Mouse (Mus musculus): ENCODE results near the gene Btbd9. TPM values are rescaled to one million over a fixed set of nuclear protein-coding genes. Genes with fewer than 3 reads are reported as not detected.
A peak's percentile ranks its signal among the peaks of the same experiment; 100 is the strongest.

Gene Btbd9
- polyA plus RNA-seq, 1 experiment = 43.5 TPM

DNA sequence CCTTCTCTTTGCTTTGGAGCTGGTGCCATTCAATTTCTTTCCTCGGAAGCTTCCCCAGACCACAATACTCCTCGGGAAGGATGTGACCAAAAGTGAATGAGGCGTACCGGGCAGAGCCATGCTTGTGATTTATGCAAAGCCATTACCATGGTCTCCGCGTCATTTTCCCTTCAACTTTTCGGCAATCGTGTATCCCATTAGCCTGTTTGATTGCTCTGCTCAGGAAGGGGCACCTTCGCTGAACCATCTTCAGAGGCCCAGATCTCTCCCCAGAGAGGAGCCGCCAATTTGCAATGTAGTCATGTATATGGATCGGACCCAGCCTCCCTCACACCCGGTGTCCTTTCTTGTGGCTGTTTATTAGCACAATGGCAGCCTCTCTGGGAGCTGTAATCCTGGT is 353.5 kb downstream of the Btbd9 start:
- Histone ChIP-seq H3K4me1 (ENCODE audit: control insufficient read depth, insufficient read depth, low read length) (peaks cover 4% of the 10 kb centered on the region), H3K4me3 (ENCODE audit: insufficient read depth, low read length) (no peak overlapping the region), H3K27ac (ENCODE audit: insufficient read depth, low read length) (no peak overlapping the region)
- no peak for TF ChIP-seq POLR2A (IDR thresholded peaks at IDR 0.05; ENCODE audit: extremely low read depth, insufficient read depth, low read length)

GRCm38 (mm10) chr17:30222361-30222760 is 353.9 kb downstream of the Btbd9 start:
- peaks cover 4% of the 10 kb centered on the region for H3K4me1 ChIP-seq (ENCODE audit: control insufficient read depth, insufficient read depth, low read length)
- H3K4me3 ChIP-seq (ENCODE audit: insufficient read depth, low read length) = no peak overlapping the region
- no peak for TF ChIP-seq CTCF (IDR thresholded peaks at IDR 0.05; ENCODE audit: extremely low read depth, insufficient read depth, low read length)
- no peak for TF ChIP-seq POLR2A (IDR thresholded peaks at IDR 0.05; ENCODE audit: extremely low read depth, insufficient read depth, low read length)
- H3K27ac ChIP-seq (ENCODE audit: insufficient read depth, low read length) = no peak overlapping the region

DNA sequence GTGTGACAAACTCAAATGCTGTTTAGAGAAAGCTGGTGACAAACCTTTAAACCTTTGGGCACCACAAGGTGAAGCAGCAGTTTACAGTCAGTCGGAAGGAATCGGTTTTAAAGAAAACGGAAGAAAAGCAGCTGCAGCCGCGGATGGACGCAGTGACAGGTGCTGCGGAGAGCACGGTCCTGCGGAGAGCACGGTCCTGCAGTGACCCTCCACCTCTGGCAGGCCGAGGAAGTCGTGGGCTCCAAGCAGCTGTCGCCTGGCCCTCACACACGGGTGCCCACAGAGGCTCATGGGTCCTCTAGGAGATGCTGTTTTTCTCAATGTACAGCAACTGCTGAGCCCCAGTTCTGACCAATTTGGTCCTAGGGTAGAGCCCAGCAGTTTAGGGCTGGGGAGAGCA is 354.6 kb downstream of the Btbd9 start:
- peaks cover 4% of the 10 kb centered on the region for H3K4me1 ChIP-seq (ENCODE audit: control insufficient read depth, insufficient read depth, low read length)
- no peak overlapping the region for H3K4me3 ChIP-seq (ENCODE audit: insufficient read depth, low read length)
- no peak overlapping the region for H3K27ac ChIP-seq (ENCODE audit: insufficient read depth, low read length)
- TF ChIP-seq POLR2A (IDR thresholded peaks at IDR 0.05; ENCODE audit: extremely low read depth, insufficient read depth, low read length) (no peak), CTCF (IDR thresholded peaks at IDR 0.05; ENCODE audit: extremely low read depth, insufficient read depth, low read length) (no peak)

GRCm38 (mm10) chr17:30215741-30216140 is 360.5 kb downstream of the Btbd9 start:
- H3K4me1 ChIP-seq (ENCODE audit: control insufficient read depth, insufficient read depth, low read length) = peaks cover 8% of the 10 kb centered on the region; the same call in 1 of the 2 replicates
- H3K4me3 ChIP-seq (ENCODE audit: insufficient read depth, low read length) = no peak overlapping the region
- no peak overlapping the region for H3K27ac ChIP-seq (ENCODE audit: insufficient read depth, low read length)
- TF ChIP-seq CTCF (IDR thresholded peaks at IDR 0.05; ENCODE audit: extremely low read depth, insufficient read depth, low read length) (no peak), POLR2A (IDR thresholded peaks at IDR 0.05; ENCODE audit: extremely low read depth, insufficient read depth, low read length) (no peak)

- TF ChIP-seq CTCF (IDR thresholded peaks at IDR 0.05; ENCODE audit: extremely low read depth, insufficient read depth, low read length) (no peak), POLR2A (IDR thresholded peaks at IDR 0.05; ENCODE audit: extremely low read depth, insufficient read depth, low read length) (no peak)
- peaks cover 8% of the 10 kb centered on the region; the same call in 1 of the 2 replicates for H3K4me1 ChIP-seq (ENCODE audit: control insufficient read depth, insufficient read depth, low read length)
- H3K27ac ChIP-seq (ENCODE audit: insufficient read depth, low read length) = peak overlapping the region; percentile 57; the same call in 1 of the 2 replicates
- H3K4me3 ChIP-seq (ENCODE audit: insufficient read depth, low read length) = no peak overlapping the region
These were observed 361.9 kb downstream of the Btbd9 start for GRCm38 (mm10) chr17:30214393-30214792.

DNA sequence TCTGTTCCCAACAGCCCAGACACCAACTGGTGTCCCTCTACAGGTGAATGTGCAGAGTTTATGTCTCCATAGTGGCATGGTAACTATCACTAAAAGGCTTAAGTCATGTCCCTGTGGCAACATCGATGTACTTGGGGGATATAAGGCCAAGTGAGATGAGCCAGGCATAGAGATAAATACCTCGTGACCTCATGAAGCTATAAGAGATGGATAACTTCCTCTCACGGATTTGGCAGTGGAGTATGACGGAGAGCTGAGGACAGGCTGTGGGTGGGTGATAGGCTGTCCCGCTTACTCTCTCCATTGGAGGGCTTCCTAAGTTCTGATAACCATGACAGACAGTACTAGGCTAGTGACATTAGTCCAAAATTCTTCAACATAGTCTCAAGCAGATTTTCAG is 362.9 kb downstream of the Btbd9 start:
- Histone ChIP-seq H3K4me1 (ENCODE audit: control insufficient read depth, insufficient read depth, low read length) (peaks cover 8% of the 10 kb centered on the region; the same call in 1 of the 2 replicates), H3K4me3 (ENCODE audit: insufficient read depth, low read length) (no peak overlapping the region), H3K27ac (ENCODE audit: insufficient read depth, low read length) (no peak overlapping the region)
- TF ChIP-seq POLR2A (IDR thresholded peaks at IDR 0.05; ENCODE audit: extremely low read depth, insufficient read depth, low read length) (no peak), CTCF (IDR thresholded peaks at IDR 0.05; ENCODE audit: extremely low read depth, insufficient read depth, low read length) (no peak)

- no peak for TF ChIP-seq CTCF (IDR thresholded peaks at IDR 0.05; ENCODE audit: extremely low read depth, insufficient read depth, low read length)
- no peak for TF ChIP-seq POLR2A (IDR thresholded peaks at IDR 0.05; ENCODE audit: extremely low read depth, insufficient read depth, low read length)
- H3K4me1 ChIP-seq (ENCODE audit: control insufficient read depth, insufficient read depth, low read length) = peaks cover 8% of the 10 kb centered on the region; the same call in 1 of the 2 replicates
- H3K4me3 ChIP-seq (ENCODE audit: insufficient read depth, low read length) = no peak overlapping the region
- H3K27ac ChIP-seq (ENCODE audit: insufficient read depth, low read length) = no peak overlapping the region
These were observed 363.6 kb downstream of the Btbd9 start for GRCm38 (mm10) chr17:30212647-30213046.

GRCm38 (mm10) chr17:30210936-30211335 is 365.4 kb downstream of the Btbd9 start:
- peaks cover 8% of the 10 kb centered on the region; the same call in 1 of the 2 replicates for H3K4me1 ChIP-seq (ENCODE audit: control insufficient read depth, insufficient read depth, low read length)
- TF ChIP-seq CTCF (IDR thresholded peaks at IDR 0.05; ENCODE audit: extremely low read depth, insufficient read depth, low read length) = no peak
- H3K27ac ChIP-seq (ENCODE audit: insufficient read depth, low read length) = no peak overlapping the region
- H3K4me3 ChIP-seq (ENCODE audit: insufficient read depth, low read length) = no peak overlapping the region

DNA sequence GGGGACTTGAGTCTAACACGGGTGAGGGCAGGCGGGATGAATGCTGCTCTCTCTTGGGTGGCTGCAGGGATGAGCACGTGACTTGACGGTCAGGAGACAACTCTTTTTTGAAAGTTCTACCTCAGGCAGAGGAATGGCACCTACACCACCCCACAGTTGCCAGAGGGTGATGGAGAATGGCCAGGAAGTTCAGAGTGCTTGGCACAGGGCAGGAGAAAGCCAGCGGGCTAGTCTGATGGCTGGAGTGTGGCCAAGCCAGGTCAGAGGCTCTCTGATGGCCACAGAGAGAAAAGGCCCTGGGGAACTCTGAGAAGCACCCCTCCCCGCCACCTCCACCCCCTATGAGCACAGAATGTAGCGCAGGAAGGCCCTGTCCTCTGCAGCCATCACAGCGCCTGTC is 366.0 kb downstream of the Btbd9 start:
- Histone ChIP-seq H3K4me3 (ENCODE audit: insufficient read depth, low read length) (no peak overlapping the region), H3K4me1 (ENCODE audit: control insufficient read depth, insufficient read depth, low read length) (peaks cover 8% of the 10 kb centered on the region; the same call in 1 of the 2 replicates), H3K27ac (ENCODE audit: insufficient read depth, low read length) (no peak overlapping the region)
- TF ChIP-seq CTCF (IDR thresholded peaks at IDR 0.05; ENCODE audit: extremely low read depth, insufficient read depth, low read length) (no peak), POLR2A (IDR thresholded peaks at IDR 0.05; ENCODE audit: extremely low read depth, insufficient read depth, low read length) (no peak)

DNA sequence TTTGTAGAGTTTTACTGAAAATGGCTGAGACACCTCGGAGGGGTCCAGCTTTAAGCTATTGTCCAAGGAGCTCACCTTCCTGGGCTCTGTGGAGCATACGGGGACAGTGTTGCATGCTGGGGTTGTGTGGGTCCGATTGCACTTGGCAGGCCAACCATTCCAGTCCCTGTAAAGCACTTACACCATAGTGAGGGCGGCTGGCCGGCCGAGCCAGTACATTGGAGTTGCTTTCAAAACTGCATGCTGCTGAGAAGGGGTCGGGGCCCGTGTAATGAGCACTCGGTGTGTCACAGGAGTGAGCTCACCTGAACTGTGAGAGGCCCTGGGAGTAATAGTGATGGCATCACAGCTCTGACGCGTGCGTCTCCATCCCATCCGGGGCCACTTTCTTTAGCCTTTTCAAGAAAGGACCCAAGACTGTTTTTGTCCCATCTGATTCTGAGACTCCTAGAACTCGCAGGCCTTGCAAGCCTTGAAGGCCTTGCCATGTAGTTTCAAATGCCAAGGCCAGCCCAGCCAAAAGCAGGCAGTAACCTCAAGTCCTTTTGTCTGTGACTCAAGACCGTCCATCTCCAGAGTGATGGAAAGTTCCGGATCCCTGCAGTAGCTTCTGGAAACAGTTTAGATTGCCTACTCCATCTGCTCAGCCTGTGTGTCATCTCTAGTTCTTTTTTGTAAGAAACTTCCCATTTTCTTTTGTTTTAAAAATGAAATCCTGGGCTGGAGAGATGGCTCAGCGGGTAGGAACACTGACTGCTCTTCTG is 371.0 kb downstream of the Btbd9 start:
- Histone ChIP-seq H3K27ac (ENCODE audit: insufficient read depth, low read length) (no peak overlapping the region), H3K4me1 (ENCODE audit: control insufficient read depth, insufficient read depth, low read length) (peaks cover 19% of the 10 kb centered on the region), H3K4me3 (ENCODE audit: insufficient read depth, low read length) (no peak overlapping the region)
- TF ChIP-seq CTCF (IDR thresholded peaks at IDR 0.05; ENCODE audit: extremely low read depth, insufficient read depth, low read length) (no peak), POLR2A (IDR thresholded peaks at IDR 0.05; ENCODE audit: extremely low read depth, insufficient read depth, low read length) (no peak)
